Mouse (Mus musculus): Measurements from ENCODE around the gene Olfr572. TPM values are rescaled to one million over a fixed set of nuclear protein-coding genes. Genes with fewer than 3 reads are reported as not detected.

The Olfr572 gene
- not detected for polyA plus RNA-seq (2014; fragmentation: Illumina TruSeq; extraction: RNeasy Lipid Tissue Mini Kit (QIAGEN cat#74804); ENCODE audit: low read depth, low replicate concordance)

DNA sequence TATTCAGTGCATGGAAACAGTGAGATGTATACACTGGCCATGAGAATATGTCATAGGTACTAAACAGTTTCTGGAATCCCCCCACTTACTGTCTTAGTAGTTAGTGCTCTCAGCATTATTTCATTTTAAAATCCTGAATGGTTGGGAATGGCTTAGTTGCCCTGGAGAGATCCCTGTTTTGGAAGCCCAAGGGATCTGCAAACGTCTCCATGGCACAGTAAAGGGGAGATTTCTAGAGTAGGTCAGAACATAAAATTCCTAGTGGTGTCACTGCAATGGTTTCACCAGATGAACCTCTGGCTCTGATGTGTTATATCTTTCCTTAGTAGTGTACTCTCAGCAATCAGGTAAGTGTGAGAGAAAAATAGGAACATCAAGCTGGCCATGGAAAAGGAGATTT is at the start of gene Olfr572:
Gene Olfr572, plus strand, starts transcription at position 301 of the 400 bp plus-strand sequence.

GRCm38 (mm10) chr7:102876822-102877221 is 47.4 kb upstream of the Olfr572 start, which contains the start of gene Olfr568:
Gene Olfr568, plus strand, starts transcription at chr7:102877122.

GRCm38 (mm10) chr7:102890782-102891181 is 33.4 kb upstream of the Olfr572 start, which contains the start of gene Olfr569:
Gene Olfr569, minus strand, starts transcription at chr7:102890882.

DNA sequence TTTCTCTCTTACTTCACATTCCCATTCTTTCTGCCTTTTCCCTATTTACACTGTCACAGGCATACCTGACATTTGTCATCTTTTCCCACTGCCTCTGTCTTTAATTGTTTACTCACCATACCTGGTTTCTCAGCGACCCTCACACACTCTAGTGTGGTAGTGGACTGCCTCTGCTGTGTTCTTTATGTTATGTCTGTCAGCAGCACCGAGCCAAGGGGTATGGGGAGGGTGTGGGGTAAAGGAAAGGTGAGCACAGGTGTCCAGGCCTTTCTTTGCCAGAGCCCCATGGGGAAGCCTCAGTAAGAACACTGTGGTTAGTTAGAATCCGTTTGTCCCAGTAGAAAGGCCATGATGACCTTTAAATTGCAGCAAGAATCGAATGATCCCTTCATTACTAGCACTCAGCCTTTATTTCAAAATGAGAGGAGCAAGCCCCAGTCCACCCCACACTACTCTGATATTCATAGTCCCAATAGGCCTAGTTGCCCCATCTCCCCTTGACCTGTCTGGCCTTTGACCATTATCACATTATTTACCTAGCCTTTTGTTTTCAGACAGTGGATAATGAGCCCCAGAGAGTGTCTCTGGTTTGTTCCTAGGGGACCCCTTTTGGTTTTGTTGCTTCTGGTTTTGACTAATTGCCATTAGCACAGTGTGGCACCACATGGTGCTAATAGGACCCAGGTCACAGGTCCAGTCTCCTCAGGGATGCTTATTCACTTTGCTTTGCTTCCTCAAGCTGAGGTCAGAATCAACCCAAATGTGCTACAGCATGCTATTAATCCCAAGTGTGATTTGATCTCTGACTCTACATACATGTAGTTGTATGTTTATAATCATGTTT is 7.0 kb upstream of the Olfr572 start, which contains the start of gene Olfr571:
Gene Olfr571, minus strand, starts transcription at position 505 of the 844 bp plus-strand sequence.

DNA sequence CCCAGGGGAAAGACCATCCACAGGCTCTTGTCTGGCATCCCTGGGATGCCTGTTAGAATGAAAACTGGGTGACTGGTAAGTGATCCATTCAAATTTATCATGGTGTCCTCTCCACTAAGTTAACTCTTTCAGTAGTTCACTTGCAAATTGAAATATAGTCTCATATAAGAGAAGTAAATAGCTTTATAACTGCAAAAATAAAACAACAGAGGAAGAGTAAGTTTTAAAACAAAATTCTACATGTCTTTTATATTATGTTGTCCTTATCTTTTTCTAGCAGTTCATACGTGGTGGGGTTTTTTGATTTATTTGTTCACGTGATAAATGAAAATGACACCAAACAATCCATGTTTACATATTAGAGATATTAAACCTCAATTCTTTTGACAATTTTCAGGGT is 18.3 kb downstream of the Olfr572 start, which contains the start of gene Olfr573-ps1:
Gene Olfr573-ps1, minus strand, starts transcription at position 101 of the 400 bp plus-strand sequence.

GRCm38 (mm10) chr7:102948167-102948566 is 24.0 kb downstream of the Olfr572 start, which contains the start of gene Olfr574:
Gene Olfr574, plus strand, starts transcription at chr7:102948467.

DNA sequence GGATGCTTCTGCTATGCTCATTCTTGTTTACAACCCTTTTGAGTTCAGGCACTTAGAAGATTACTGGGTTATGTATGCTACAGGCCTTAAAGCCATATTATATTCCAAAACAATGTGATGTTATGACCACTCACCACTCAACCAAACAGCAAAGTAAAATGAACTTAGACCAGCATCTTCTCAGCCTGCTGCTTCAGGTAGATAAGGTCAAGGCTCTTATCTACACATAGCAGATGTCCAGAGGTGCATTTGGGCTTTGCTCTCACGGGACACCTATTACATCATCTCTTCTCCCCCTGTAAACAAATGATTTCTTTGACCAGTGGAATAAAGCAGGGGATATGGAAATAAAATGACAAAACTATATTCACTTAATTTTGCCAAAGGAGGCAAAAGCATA is 34.4 kb downstream of the Olfr572 start, which contains the start of gene Olfr575:
Gene Olfr575, minus strand, starts transcription at position 183 of the 400 bp plus-strand sequence.

GRCm38 (mm10) chr7:102962360-102962759 is 38.2 kb downstream of the Olfr572 start, which contains the start of gene Olfr576:
Gene Olfr576, plus strand, starts transcription at chr7:102962660.

GRCm38 (mm10) chr7:102975843-102976242 is 51.6 kb downstream of the Olfr572 start, which contains the start of gene Olfr577:
Gene Olfr577, minus strand, starts transcription at chr7:102975943.

Other genes with a start within 250 kb of the Olfr572 start
- 32.3 TPM for gene Trim68, start 237.1 kb upstream of the Olfr572 start, polyA plus RNA-seq (2014; fragmentation: Illumina TruSeq; extraction: RNeasy Lipid Tissue Mini Kit (QIAGEN cat#74804); ENCODE audit: low read depth, low replicate concordance)
- not detected for gene Olfr557, start 228.5 kb upstream of the Olfr572 start, polyA plus RNA-seq (2014; fragmentation: Illumina TruSeq; extraction: RNeasy Lipid Tissue Mini Kit (QIAGEN cat#74804); ENCODE audit: low read depth, low replicate concordance)
- 1.8 TPM for gene Olfr558, start 222.2 kb upstream of the Olfr572 start, polyA plus RNA-seq (2014; fragmentation: Illumina TruSeq; extraction: RNeasy Lipid Tissue Mini Kit (QIAGEN cat#74804); ENCODE audit: low read depth, low replicate concordance)
- not detected for gene Olfr33, start 205.3 kb upstream of the Olfr572 start, polyA plus RNA-seq (2014; fragmentation: Illumina TruSeq; extraction: RNeasy Lipid Tissue Mini Kit (QIAGEN cat#74804); ENCODE audit: low read depth, low replicate concordance)
- gene Olfr559, start 196.9 kb upstream of the Olfr572 start, polyA plus RNA-seq (2014; fragmentation: Illumina TruSeq; extraction: RNeasy Lipid Tissue Mini Kit (QIAGEN cat#74804); ENCODE audit: low read depth, low replicate concordance), result not detected
- not detected for gene Olfr560, start 165.0 kb upstream of the Olfr572 start, polyA plus RNA-seq (2014; fragmentation: Illumina TruSeq; extraction: RNeasy Lipid Tissue Mini Kit (QIAGEN cat#74804); ENCODE audit: low read depth, low replicate concordance)
- 1.7 TPM for gene Olfr78, start 164.9 kb upstream of the Olfr572 start, polyA plus RNA-seq (2014; fragmentation: Illumina TruSeq; extraction: RNeasy Lipid Tissue Mini Kit (QIAGEN cat#74804); ENCODE audit: low read depth, low replicate concordance)
- gene Olfr561, start 153.2 kb upstream of the Olfr572 start, polyA plus RNA-seq (2014; fragmentation: Illumina TruSeq; extraction: RNeasy Lipid Tissue Mini Kit (QIAGEN cat#74804); ENCODE audit: low read depth, low replicate concordance), result not detected
- not detected for gene Olfr564, start 120.9 kb upstream of the Olfr572 start, polyA plus RNA-seq (2014; fragmentation: Illumina TruSeq; extraction: RNeasy Lipid Tissue Mini Kit (QIAGEN cat#74804); ENCODE audit: low read depth, low replicate concordance)
- gene Olfr566, start 65.6 kb upstream of the Olfr572 start, polyA plus RNA-seq (2014; fragmentation: Illumina TruSeq; extraction: RNeasy Lipid Tissue Mini Kit (QIAGEN cat#74804); ENCODE audit: low read depth, low replicate concordance), result not detected
- not detected for gene Olfr568, start 47.3 kb upstream of the Olfr572 start, polyA plus RNA-seq (2014; fragmentation: Illumina TruSeq; extraction: RNeasy Lipid Tissue Mini Kit (QIAGEN cat#74804); ENCODE audit: low read depth, low replicate concordance)
- gene Olfr569, start 33.5 kb upstream of the Olfr572 start, polyA plus RNA-seq (2014; fragmentation: Illumina TruSeq; extraction: RNeasy Lipid Tissue Mini Kit (QIAGEN cat#74804); ENCODE audit: low read depth, low replicate concordance), result not detected
- gene Olfr570, start 29.8 kb upstream of the Olfr572 start, polyA plus RNA-seq (2014; fragmentation: Illumina TruSeq; extraction: RNeasy Lipid Tissue Mini Kit (QIAGEN cat#74804); ENCODE audit: low read depth, low replicate concordance), result not detected
- gene Olfr571, start 6.9 kb upstream of the Olfr572 start, polyA plus RNA-seq (2014; fragmentation: Illumina TruSeq; extraction: RNeasy Lipid Tissue Mini Kit (QIAGEN cat#74804); ENCODE audit: low read depth, low replicate concordance), result not detected
- not detected for gene Olfr573-ps1, start 18.2 kb downstream of the Olfr572 start, polyA plus RNA-seq (2014; fragmentation: Illumina TruSeq; extraction: RNeasy Lipid Tissue Mini Kit (QIAGEN cat#74804); ENCODE audit: low read depth, low replicate concordance)
- not detected for gene Olfr574, start 24.1 kb downstream of the Olfr572 start, polyA plus RNA-seq (2014; fragmentation: Illumina TruSeq; extraction: RNeasy Lipid Tissue Mini Kit (QIAGEN cat#74804); ENCODE audit: low read depth, low replicate concordance)
- not detected for gene Olfr575, start 34.4 kb downstream of the Olfr572 start, polyA plus RNA-seq (2014; fragmentation: Illumina TruSeq; extraction: RNeasy Lipid Tissue Mini Kit (QIAGEN cat#74804); ENCODE audit: low read depth, low replicate concordance)
- gene Olfr576, start 38.3 kb downstream of the Olfr572 start, polyA plus RNA-seq (2014; fragmentation: Illumina TruSeq; extraction: RNeasy Lipid Tissue Mini Kit (QIAGEN cat#74804); ENCODE audit: low read depth, low replicate concordance), result not detected
- gene Olfr577, start 51.5 kb downstream of the Olfr572 start, polyA plus RNA-seq (2014; fragmentation: Illumina TruSeq; extraction: RNeasy Lipid Tissue Mini Kit (QIAGEN cat#74804); ENCODE audit: low read depth, low replicate concordance), result not detected
- not detected for gene Olfr578, start 64.9 kb downstream of the Olfr572 start, polyA plus RNA-seq (2014; fragmentation: Illumina TruSeq; extraction: RNeasy Lipid Tissue Mini Kit (QIAGEN cat#74804); ENCODE audit: low read depth, low replicate concordance)
- not detected for gene Olfr582, start 113.6 kb downstream of the Olfr572 start, polyA plus RNA-seq (2014; fragmentation: Illumina TruSeq; extraction: RNeasy Lipid Tissue Mini Kit (QIAGEN cat#74804); ENCODE audit: low read depth, low replicate concordance)
- gene Olfr583, start 126.9 kb downstream of the Olfr572 start, polyA plus RNA-seq (2014; fragmentation: Illumina TruSeq; extraction: RNeasy Lipid Tissue Mini Kit (QIAGEN cat#74804); ENCODE audit: low read depth, low replicate concordance), result not detected
- not detected for gene Olfr584, start 157.5 kb downstream of the Olfr572 start, polyA plus RNA-seq (2014; fragmentation: Illumina TruSeq; extraction: RNeasy Lipid Tissue Mini Kit (QIAGEN cat#74804); ENCODE audit: low read depth, low replicate concordance)
- gene Olfr585, start 173.3 kb downstream of the Olfr572 start, polyA plus RNA-seq (2014; fragmentation: Illumina TruSeq; extraction: RNeasy Lipid Tissue Mini Kit (QIAGEN cat#74804); ENCODE audit: low read depth, low replicate concordance), result not detected
- gene Olfr586, start 201.2 kb downstream of the Olfr572 start, polyA plus RNA-seq (2014; fragmentation: Illumina TruSeq; extraction: RNeasy Lipid Tissue Mini Kit (QIAGEN cat#74804); ENCODE audit: low read depth, low replicate concordance), result not detected
- gene Olfr588-ps1, start 216.5 kb downstream of the Olfr572 start, polyA plus RNA-seq (2014; fragmentation: Illumina TruSeq; extraction: RNeasy Lipid Tissue Mini Kit (QIAGEN cat#74804); ENCODE audit: low read depth, low replicate concordance), result not detected
- gene Olfr589, start 231.9 kb downstream of the Olfr572 start, polyA plus RNA-seq (2014; fragmentation: Illumina TruSeq; extraction: RNeasy Lipid Tissue Mini Kit (QIAGEN cat#74804); ENCODE audit: low read depth, low replicate concordance), result not detected